Mouse (Mus musculus): ENCODE results near the gene Mthfd1l.

Gene Mthfd1l

DNA sequence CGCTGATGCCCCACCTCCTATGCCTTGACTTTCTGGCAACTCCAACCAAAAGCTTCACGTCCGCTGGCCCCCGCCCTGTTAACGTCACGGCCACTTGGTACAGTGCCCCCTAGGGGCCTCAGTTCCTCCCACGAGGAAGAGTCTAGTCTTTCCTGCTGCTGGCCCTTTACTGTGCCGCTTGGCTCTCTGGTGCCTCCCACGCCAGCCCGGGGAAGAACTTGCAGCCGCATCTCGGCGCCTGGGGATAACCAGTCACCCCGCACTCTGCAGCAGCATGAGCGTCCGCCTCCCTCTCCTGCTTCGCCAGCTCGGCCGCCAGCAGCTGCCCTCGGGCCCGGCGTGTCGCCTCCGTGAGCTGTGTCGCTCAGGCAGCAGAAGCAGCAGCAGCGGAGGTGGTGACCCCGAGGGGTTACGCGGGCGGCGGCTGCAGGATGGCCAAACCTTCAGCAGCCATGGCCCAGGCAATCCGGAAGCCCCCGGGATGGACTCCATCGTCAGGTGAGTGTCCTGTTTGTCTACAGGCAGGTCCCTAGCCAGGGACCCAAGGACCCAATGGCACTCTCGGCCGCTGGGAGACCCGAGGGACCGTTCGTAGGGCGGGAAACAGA, at the start of gene Mthfd1l:
Gene Mthfd1l, plus strand, starts transcription at position 138 of the 608 bp plus-strand sequence.
- DNase-seq = peak; percentile 92 to 93

DNA sequence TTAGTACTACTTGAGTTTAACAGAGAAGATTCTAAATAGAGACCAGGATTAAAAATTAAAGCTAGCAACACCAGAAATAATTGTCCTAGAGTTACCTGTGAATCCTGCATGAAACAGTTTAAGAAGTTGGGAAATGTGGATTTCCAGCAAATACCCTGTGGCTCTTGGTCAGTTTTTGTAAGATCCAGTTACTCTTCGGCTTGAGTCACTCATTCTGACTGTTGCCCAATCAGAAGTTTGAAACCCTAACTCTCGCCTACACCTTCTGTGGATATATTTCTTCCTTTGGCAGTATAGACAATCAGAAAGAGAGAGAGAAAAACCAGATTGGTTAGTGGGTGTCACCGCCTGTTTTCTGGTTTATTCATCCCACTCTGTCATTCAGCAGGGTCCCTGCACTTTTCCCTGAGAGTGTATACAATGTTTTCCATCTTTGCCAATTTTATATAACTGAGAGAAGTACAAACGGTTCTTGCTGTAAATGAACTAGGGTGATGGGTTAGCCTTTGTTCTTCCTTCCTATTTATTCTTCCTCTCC, 44.8 kb upstream of the Mthfd1l start:
- no peak for DNase-seq

DNA sequence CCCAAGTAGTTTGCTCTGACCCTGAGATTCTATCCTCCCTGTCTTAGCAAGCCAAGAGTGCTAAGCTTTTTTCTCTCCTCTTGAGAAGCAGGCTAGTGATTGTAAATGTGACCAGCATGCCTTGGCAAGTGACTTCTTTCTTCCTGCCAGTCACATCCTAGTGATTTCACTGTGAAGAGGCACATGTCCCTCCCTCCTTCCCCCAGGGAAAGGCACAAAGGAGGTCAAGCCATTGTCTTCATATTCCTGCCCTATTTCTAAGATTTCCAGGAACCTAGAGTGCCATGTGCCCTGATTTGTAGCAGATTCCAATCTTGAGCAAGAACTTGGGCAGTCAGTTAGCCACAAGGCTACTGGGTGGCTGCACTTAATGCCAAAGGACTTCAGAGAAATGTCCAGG, 41.1 kb upstream of the Mthfd1l start:
- DNase-seq = no peak

DNA sequence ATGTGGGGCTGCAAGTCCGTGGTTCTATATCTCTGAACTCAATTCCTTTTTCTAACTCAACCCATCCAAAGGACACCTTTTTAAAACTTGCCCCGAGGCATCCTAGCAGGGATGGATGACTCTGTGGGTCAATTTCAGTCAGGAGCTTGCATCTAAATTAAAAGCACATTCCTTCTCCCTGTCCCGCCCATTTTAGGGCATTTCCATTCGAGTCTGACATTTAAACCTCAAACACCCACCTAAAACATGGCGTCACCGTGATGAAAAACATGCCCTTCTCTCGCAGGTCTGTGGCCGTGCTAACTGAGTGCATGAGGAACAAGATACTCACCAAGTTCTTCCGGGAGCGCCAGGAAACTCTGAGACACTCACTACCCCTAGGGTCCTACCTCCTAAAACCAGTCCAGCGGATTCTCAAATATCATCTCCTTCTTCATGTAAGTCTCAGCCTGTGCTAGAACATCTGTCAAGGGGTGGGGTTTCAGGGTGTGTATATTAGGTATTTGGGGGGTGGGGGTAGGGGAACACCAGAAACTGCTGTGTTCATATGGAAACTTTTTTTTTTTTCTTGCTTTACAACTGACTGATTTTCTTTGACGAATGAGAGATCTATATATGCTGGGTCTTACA, 39.5 kb upstream of the Mthfd1l start:
- no peak for DNase-seq

DNA sequence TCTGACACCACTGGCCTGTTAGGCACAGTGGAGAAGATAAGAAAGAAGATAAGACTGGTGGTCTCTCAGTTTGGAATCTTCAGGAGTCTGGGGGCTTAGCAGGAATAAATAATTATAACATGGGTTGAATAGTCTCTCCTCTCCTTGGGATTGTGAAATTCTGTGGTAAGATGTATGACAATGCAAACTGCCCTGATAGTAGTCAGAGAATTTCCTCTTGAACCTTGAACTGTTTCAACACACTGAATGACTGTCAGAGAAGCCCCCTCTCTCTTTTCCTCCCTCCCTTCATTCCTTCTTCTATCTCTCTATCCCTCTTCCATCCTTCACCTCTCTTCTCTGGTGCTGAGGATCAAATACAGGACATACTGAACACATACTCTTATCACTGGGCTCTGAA, 36.1 kb upstream of the Mthfd1l start:
- DNase-seq = no peak

DNA sequence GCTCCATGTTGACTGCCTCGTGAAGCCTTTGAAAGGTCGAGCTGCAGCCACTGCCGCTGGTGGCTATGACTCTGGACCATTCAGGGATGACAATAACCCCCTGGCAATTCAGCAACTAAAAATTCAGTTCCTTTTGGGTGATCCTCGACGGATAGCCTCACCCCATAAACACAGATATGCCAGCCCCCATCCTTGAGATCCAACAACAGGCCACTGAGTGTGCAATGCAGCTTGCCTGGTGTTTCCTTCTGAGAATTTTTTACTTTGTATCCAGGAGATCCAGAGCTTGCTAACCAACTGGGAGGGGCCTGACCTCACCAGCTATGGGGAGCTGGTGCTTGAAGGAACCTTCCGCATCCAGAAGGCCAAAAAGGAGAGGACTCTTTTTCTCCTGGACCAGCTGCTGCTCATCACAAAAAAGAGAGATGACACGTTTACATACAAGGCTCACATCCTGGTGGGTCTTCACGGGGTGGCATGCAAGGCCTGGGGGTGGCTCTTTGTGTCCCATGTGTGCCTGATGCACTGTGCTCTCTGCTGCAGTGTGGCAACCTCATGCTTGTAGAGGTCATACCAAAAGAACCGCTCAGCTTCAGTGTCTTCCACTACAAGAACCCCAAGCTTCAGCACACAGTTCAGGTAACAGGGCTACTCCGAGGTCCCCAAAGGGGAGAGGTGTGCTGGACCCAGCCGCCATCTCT, 32.9 kb upstream of the Mthfd1l start:
- DNase-seq = no peak

DNA sequence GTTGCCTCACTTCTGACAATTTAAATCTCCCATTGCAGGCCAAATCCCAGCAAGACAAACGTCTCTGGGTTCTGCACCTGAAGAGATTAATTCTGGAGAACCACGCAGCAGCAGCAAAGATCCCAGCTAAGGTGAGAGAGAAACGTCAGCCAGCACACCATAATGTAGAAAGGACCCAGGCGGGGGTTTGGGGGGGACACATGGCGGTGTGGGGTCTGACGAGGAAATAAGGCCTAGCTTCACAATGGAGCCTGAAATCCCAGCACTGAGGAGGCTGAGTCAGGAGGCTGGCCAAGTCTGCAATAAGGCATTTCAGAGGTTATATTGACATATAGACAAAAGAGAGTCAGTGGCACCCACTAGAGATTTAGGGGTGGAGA, 32.3 kb upstream of the Mthfd1l start:
- DNase-seq = no peak

DNA sequence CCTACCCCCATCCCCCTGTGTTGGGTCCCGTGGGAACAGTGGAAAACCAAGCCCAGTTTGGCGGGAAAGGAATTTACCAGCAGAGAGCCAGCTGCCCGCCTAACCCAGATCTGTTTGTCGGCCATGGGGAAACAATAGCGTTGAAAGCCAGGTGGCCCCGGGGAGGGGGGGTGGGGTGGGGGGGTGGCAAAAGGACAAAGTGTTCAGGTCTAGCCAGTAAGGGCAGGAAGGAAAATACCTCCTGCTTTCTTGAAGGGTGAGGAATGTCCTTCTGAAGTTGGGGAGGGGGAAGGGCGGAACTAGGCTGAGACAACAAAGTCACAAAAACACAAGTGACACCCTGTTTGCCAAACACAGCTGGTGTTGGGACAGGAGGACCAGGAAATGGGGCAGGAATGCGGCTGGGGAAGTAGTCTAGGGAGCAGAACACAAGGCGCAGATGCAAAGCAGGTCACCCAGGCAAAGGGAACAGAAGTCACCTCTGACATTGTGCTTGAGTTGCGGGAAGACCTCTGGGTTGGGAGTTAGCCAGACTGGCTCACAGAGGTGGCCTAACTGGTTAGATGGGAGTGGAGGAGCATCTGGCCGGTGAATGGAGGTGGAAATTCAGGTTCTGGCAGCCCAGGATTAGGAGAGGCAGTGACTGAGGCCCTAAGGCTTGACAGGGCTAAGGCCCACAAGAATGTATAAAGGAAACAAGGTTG, 31.7 kb upstream of the Mthfd1l start:
- peak; percentile 66 to 80 for DNase-seq

DNA sequence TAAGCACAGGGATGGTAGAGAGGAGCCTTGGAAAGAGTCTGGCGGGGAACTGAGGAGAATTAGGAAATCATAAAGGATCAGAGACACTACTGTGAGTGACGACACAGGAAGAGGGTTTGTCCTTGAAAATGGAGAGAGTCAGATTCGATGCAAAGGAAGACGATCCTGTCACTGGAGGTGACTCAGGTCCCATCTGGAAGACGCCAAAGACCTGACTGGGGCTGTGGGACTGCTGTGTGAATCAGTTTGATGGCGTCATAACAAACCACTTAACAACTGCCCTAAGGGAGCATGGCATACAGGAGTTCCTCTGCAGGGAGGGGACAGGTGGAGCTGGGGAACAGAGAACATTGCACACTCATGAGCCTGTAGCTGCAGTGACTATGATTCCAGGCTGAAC, 30.6 kb upstream of the Mthfd1l start:
- no peak for DNase-seq

DNA sequence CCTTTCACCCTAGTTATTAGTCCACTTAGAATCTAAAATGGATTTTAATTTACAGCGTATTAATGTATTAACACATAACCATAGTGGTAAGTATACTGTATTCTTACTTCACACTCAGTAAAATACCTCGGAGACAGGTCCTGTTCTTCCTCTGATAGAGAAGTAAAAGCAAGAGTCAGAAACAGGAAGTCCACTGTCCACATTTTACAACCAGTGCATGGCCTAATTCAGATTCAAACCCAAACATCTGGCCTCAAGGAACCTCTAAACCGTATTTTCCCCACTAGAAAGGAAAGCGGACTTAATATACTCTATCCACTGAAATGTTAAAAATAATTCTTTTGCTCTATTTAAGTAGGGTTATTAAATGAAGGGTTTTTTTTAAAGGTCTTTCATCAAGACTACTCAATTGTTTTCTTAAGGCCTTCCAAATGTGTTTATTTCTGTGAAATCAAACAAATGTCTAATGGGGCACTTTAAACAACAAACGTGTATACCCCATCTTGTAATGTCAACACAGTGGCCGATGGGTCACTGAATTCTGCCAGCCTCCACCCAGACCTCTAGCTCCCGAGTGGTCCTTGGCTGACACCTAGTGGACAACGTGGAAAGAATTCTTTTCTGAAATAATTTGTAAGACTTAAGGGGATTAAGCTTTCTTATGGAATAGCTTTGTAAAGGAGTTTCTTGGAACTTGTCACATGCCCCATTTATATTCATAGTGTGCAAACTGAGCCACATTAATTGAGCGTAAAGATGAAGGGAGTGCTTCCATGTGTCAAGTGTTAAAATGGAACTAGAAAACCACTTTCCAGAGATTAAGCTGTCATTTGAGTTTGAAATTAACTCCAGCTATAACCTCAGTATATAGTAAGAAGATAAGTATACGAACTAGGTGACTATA, 29.2 kb upstream of the Mthfd1l start:
- DNase-seq = peak; percentile 62 to 82

DNA sequence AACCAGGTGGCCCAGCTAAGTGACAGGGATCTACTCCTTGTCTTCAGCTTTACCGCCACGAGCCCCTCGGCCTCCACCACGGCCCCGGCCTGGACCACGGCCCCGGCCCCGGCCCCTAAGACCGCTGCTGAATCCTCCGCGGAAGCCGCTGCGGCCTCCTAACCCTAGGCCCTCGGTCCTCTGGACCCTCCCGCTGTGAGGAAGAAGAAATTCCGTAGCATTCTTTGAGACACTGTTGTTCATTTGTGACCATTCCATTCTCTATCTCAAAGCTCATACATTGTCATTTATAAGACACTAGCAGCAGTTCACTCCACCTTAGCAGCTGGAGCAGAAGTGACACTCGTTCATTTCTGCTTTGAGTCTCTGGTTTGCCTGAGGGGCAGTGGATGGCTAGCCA, 26.0 kb upstream of the Mthfd1l start:
- DNase-seq = no peak

DNA sequence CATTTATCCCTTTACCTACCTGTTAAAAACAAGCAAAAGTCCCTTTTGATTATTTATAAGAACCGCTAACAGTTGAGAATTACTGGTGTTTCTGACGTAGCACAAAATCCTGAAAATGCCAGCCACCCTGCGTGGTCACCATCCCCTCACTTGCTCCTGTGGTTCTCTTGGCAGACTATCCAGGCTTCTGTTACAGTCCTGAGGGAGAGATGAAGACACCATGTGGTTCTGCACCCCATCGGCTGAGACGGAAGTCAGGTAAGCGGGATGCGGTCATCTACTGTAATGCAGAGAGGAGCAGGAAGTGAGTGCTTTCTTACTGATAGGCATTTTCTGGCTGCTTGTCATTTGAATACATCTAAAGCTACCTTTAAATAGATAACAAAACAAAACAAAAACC, 25.6 kb upstream of the Mthfd1l start:
- DNase-seq = no peak

DNA sequence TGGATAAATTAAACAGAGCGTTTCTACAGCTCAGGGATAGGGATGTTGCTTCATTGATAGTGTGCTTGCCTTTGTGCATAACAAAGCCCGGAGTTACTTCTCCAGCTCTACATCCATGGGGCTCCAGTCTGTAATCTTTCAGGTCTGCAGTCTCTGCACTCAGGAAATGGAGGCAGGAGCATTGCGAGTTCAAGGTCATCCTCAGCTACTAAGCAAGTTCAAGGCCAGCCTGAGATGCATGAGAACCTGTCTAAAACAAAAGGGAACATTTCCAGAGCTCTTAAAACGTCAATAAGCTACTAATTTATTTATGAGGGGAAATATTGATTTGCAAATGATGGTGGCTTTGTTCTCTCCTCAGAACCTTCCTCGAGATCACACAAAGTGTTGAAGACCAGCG, 23.6 kb upstream of the Mthfd1l start:
- DNase-seq = no peak

DNA sequence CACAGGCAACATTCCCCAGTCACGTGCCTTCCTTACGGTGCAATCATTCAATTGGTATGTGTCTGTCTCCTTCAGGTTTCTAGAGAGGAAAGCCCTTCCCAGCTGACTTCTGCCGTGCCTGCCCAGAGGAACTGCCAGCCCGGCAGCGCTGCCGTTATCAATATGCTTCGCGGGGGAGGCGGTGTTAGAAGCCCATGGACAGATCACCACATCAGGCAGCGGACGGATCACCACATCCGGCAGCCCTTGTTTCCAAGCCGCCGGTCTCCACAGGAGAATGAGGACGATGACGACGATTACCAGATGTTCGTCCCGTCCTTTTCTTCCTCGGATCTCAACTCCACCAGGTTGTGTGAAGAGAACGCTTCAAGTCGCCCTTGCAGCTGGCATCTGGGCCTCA, 16.4 kb upstream of the Mthfd1l start:
- DNase-seq = no peak

DNA sequence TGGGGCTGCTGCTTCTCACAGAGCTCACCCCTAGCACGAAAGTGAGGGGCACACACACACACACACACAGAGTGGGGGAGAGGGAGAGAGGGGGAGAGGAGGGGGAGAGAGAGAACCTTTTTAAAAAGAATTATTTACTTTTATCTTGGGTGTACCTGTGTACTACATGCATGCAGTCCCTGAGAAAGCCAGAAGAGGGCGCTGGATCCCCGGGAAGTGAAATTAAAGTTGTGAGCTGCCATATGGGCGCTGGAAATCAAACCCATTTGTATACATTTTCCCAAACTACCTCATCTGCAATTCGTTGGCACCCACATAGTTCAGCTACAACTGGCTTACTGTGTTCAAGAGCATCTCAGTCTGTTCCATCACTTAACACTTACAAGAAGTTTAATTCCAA, 14.3 kb upstream of the Mthfd1l start:
- no peak for DNase-seq

DNA sequence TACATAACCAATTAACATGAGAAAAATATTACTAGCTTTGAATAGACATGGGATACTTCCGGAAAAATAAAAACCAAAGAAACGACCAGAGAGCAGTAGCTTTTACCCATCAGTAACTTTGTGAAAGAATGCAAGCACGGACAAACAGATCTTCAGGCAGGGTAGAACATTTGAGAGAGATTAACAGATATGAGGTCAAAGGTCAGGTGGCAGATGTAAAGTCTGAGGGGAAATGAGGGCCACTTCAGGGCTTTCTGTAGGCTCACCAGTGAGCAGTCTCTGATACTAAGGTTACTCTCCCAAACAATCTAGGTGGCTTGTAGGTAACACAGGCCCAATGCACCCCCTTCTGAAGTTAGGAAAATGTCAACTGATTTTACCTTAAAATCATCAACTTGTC, 3.9 kb upstream of the Mthfd1l start:
- DNase-seq = no peak

DNA sequence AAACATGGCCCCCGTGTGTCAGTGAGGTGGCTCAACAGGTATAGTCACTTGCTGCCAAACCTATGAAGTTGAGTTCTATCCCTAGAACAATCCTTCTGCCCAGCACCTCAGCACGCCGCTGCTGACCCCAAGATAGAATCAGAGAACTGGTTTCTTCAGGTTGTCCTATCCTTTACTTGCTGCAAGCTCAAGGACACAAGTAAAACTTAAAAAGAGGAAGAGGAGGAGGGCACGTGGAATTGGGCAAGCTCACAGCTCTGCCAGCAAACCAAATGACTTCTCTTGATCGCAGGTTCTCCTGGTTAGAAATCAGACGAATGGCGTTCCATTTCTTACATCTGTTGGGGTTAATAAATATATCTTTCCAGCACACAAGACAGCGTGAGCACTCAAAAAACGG, 681 bp upstream of the Mthfd1l start:
- DNase-seq = no peak

DNA sequence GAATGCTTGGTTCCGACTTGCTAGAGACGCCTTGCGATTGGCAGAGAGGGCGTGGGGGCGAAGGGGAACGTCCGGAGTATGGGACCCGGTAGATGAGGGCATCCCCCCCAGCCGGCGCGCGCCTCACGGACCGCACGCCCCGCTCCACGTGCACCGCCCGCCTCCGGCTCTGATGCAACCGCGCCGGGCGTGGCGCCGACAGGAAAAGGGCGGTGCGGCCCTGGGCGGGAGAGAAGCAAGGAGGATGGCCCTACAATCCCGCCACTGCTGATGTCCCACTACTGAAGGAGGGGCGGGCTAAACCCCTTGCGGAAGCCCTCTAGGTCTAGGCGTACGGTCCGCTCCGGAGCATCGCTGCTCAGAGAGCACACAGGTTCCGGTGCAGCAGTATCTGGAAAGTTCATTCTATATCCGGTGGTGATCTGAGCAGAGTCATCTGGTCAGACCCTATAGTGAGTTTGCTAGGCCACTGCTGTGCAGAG, 712 bp downstream of the Mthfd1l start:
- peak; percentile 91 to 94 for DNase-seq

DNA sequence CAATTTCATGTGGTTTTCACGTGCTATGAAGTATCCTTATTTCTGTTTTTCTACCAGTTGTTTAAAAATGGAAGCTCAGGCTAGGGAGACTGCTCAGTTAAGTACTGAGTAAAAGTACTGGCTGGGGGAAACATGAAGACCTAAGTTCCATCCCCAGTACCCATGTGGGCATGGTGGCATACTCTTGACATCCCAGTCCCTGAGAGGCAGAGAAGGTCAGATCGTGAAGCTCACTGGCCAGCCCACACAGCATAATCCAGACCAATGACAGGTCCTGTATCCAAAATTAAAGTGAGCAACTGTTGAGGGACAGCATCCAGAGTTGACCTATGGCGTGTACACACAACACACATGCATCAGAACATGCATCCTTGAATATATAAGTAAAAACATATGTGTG, 1.5 kb downstream of the Mthfd1l start:
- DNase-seq = no peak

DNA sequence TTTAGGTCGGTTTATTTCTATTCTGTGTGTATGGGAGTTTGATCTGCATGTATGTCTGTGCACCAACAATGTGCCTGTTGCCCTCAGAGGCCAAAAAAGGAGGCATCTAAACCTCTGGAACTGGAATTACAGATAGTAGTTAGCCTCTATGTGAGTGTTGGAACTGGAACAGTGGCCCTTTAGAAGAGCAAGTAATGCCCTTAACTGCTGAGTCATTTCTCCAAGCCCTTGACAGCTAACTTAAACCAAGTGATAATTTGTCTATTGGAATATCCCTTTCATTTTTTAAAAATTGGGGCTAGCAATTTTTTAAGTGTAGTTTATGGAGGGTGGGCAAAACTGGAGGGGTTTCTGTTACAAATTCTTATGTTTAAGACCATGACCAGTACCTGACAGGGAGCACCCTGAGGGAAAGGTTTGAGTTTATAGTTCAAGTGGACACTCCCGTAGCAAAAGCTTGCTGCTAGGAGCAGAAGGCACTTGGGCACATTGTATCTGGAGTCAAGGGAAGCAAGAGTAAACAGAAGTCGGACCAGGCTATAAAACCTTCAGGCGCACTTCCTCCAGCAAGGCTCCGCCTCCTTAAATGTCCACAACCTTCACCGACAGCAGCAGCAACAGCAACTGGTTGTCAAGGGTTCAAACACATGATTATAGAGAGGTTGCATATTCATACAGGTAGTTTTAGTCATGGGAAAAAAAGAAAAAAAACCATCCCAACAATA, 3.1 kb downstream of the Mthfd1l start:
- DNase-seq = no peak

DNA sequence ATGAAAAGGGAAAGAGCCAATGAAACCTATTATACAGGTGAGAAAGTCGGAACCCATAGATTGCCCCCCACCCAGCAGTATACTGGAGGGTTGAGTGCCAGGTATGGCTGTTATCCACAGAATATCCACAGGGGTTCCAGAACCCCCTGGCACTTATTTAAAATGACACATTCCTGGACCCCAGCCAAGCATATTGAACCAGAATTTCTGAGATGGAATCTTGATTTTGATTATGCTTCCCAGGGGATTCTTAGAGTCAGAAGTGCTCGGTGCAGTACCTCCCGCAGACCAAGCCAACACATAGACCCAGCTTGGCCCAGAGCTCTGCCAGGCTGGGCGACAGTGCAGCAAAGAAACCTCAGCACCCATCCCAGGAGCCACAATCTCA, 3.7 kb downstream of the Mthfd1l start:
- DNase-seq = no peak

DNA sequence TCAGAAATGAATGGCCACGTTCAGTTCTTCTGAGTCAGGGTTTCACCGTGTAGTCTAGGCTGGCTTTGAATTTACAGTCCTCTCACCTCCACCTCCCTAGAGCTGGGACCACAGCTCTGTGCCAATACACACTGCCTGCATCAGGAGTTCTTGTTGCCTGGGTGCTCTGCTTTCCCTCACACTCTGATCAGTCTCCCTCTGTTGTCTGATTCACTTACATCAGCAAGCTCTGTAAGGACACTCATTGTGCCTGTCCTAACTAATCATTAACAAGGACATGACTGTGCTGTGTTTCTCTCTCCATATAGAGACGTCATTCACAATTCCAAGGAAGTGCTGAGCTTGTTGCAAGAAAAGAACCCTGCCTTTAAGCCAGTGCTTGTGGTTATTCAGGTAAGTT, 5.4 kb downstream of the Mthfd1l start:
- DNase-seq = no peak
